Mouse (Mus musculus) CH12.LX (cell line): ENCODE measurements at regions not wholly inside any gene's neighbourhood (a gene's known extent, or its start where the extent isn't known, plus 50 kb on each side); places are given as distances from the start of the nearest gene placed in this dataset.

ENCODE experiments used
- DNase-seq: peaks from one replicate; pipeline ENCODE4 v3.0.0-alpha.2; 2013; ENCODE audit errors: extremely low read depth
- H3K27ac ChIP-seq: 2 replicates; pipeline ENCODE4 v1.5.1; 2012; ENCODE audit warnings: low read depth, mild to moderate bottlenecking, control low read depth, moderate library complexity; ENCODE audit not compliant: insufficient read depth
- H3K27me3 ChIP-seq: replicated peaks from 2 replicates; pipeline ENCODE3; 2012; ENCODE audit warnings: inconsistent platforms
- H3K36me3 ChIP-seq, 2 experiments: replicated peaks in 1 of 2; 2 replicates each; pipeline versions ENCODE3 to v1.6.1; 2012; ENCODE audit warnings: inconsistent platforms in 1 of 2, low read length in 1 of 2, mild to moderate bottlenecking in 1 of 2, mixed read lengths in 1 of 2, moderate library complexity in 1 of 2; ENCODE audit not compliant: control insufficient read depth in 1 of 2, insufficient read depth in 1 of 2
- H3K4me1 ChIP-seq, 2 experiments: 2 replicates each; pipeline ENCODE4 v1.6.1; 2012; ENCODE audit warnings: inconsistent platforms in 1 of 2, moderate library complexity in 1 of 2; ENCODE audit not compliant: insufficient read depth in 2 of 2, control insufficient read depth in 1 of 2
- H3K4me2 ChIP-seq: 2 replicates; pipeline ENCODE4 v1.6.1; 2012; ENCODE audit warnings: low read depth, mild to moderate bottlenecking, control low read depth; ENCODE audit not compliant: poor library complexity, insufficient read depth, severe bottlenecking
- H3K4me3 ChIP-seq, 3 experiments: fragments of 150-350 bp in 1 of 3; sonication (generic) in 1 of 3; replicated peaks in 1 of 3; 2 replicates each; pipeline versions ENCODE3 to v1.5.1; 2011 to 2012; ENCODE audit warnings: low read depth in 2 of 3, low read length in 2 of 3, mild to moderate bottlenecking in 2 of 3, moderate library complexity in 2 of 3, control low read depth in 1 of 3, improper control_type of control experiment in 1 of 3, inconsistent platforms in 1 of 3, mixed read lengths in 1 of 3; ENCODE audit not compliant: poor library complexity in 1 of 3
- H3K79me2 ChIP-seq: replicated peaks from 2 replicates; pipeline ENCODE4 v1.6.1; 2012; ENCODE audit warnings: mild to moderate bottlenecking, moderate library complexity; ENCODE audit not compliant: control insufficient read depth, poor library complexity, insufficient read depth, severe bottlenecking; ENCODE audit errors: extremely low read depth
- H3K9ac ChIP-seq: 2 replicates; pipeline ENCODE4 v1.6.1; 2012; ENCODE audit warnings: low read depth, mild to moderate bottlenecking, control low read depth, moderate library complexity; ENCODE audit not compliant: insufficient read depth
- H3K9me3 ChIP-seq: replicated peaks from 2 replicates; pipeline ENCODE3; 2012; ENCODE audit warnings: low read length, inconsistent platforms, mixed read lengths
- BHLHE40 ChIP-seq: IDR thresholded peaks from 2 replicates; pipeline ENCODE4 v1.6.1; 2011; ENCODE audit warnings: mild to moderate bottlenecking, low read depth, low read length, improper control_type of control experiment
- CHD1 ChIP-seq: IDR thresholded peaks from 2 replicates; pipeline ENCODE4 v1.6.1; 2012; ENCODE audit warnings: low read depth, low read length, improper control_type of control experiment, inconsistent platforms
- CHD2 ChIP-seq: IDR thresholded peaks from 2 replicates; pipeline ENCODE4 v1.6.1; 2011; ENCODE audit warnings: low read length, improper control_type of control experiment
- CTCF ChIP-seq, 2 experiments: IDR thresholded peaks in 1 of 2; conservative IDR thresholded peaks in 1 of 2; 2 replicates each; pipeline ENCODE4 v1.5.1; 2011 to 2012; ENCODE audit warnings: low read depth in 2 of 2, low read length in 2 of 2, improper control_type of control experiment in 1 of 2, inconsistent platforms in 1 of 2, mild to moderate bottlenecking in 1 of 2, moderate library complexity in 1 of 2
- E2F4 ChIP-seq: IDR thresholded peaks from 2 replicates; pipeline ENCODE4 v1.6.1; 2011; ENCODE audit warnings: low read depth, low read length, improper control_type of control experiment; ENCODE audit not compliant: insufficient replicate concordance
- ELF1 ChIP-seq: IDR thresholded peaks from 2 replicates; pipeline ENCODE4 v1.6.1; 2014; ENCODE audit warnings: low read depth, mild to moderate bottlenecking, inconsistent platforms, low read length, improper control_type of control experiment
- EP300 ChIP-seq: IDR thresholded peaks from 2 replicates; pipeline ENCODE4 v1.6.1; 2011; ENCODE audit warnings: low read length, improper control_type of control experiment
- ETS1 ChIP-seq: conservative IDR thresholded peaks from 2 replicates; pipeline ENCODE4 v1.6.1; 2012; ENCODE audit warnings: low read depth, mild to moderate bottlenecking, inconsistent platforms, low read length, improper control_type of control experiment, moderate library complexity
- GABPA ChIP-seq: IDR thresholded peaks from 2 replicates; pipeline ENCODE4 v1.6.1; 2012; ENCODE audit warnings: low read depth, low read length, improper control_type of control experiment, inconsistent platforms; ENCODE audit not compliant: insufficient replicate concordance
- IRF4 ChIP-seq: IDR thresholded peaks from 2 replicates; pipeline ENCODE4 v1.6.1; 2014; ENCODE audit warnings: low read depth, mild to moderate bottlenecking, inconsistent platforms, low read length, improper control_type of control experiment
- JUN ChIP-seq: IDR thresholded peaks from 2 replicates; pipeline ENCODE4 v1.6.1; 2011; ENCODE audit warnings: low read depth, mild to moderate bottlenecking, low read length, improper control_type of control experiment, moderate library complexity; ENCODE audit not compliant: insufficient read depth
- JUND ChIP-seq: conservative IDR thresholded peaks from 2 replicates; pipeline ENCODE4 v1.6.1; 2011; ENCODE audit warnings: low read depth, low read length, improper control_type of control experiment
- KAT2A ChIP-seq: IDR thresholded peaks from 2 replicates; pipeline ENCODE4 v1.6.1; 2012; ENCODE audit warnings: low read length, improper control_type of control experiment, inconsistent platforms; ENCODE audit not compliant: insufficient replicate concordance
- MAFK ChIP-seq: IDR thresholded peaks from 2 replicates; pipeline ENCODE4 v1.6.1; 2011; ENCODE audit warnings: low read length, improper control_type of control experiment; ENCODE audit not compliant: insufficient replicate concordance
- MAX ChIP-seq: IDR thresholded peaks from 2 replicates; pipeline ENCODE4 v1.6.1; 2011; ENCODE audit warnings: low read length, improper control_type of control experiment
- MAZ ChIP-seq: IDR thresholded peaks from 2 replicates; pipeline ENCODE4 v1.6.1; 2012; ENCODE audit warnings: low read depth, mild to moderate bottlenecking, inconsistent platforms, low read length, improper control_type of control experiment, moderate library complexity
- MEF2A ChIP-seq: IDR thresholded peaks from 2 replicates; pipeline ENCODE4 v1.6.1; 2014; ENCODE audit warnings: low read depth, mild to moderate bottlenecking, inconsistent platforms, low read length, improper control_type of control experiment, borderline replicate concordance
- MXI1 ChIP-seq: IDR thresholded peaks from 2 replicates; pipeline ENCODE4 v1.6.1; 2011; ENCODE audit warnings: mild to moderate bottlenecking, low read depth, low read length, improper control_type of control experiment
- MYC ChIP-seq: IDR thresholded peaks from 2 replicates; pipeline ENCODE4 v1.6.1; 2011; ENCODE audit warnings: low read depth, mild to moderate bottlenecking, improper control_type of control experiment, low read length
- NELFE ChIP-seq: IDR thresholded peaks from 2 replicates; pipeline ENCODE4 v1.6.1; 2011; ENCODE audit warnings: low read depth, low read length, improper control_type of control experiment
- PAX5 ChIP-seq: IDR thresholded peaks from 2 replicates; pipeline ENCODE4 v1.6.1; 2012; ENCODE audit warnings: low read length, inconsistent platforms, mixed read lengths
- POLR2A ChIP-seq: IDR thresholded peaks from 2 replicates; pipeline ENCODE4 v1.6.1; 2011; ENCODE audit warnings: low read depth, mild to moderate bottlenecking, improper control_type of control experiment, low read length
- POLR2AphosphoS2 ChIP-seq: IDR thresholded peaks from 2 replicates; pipeline ENCODE4 v1.6.1; 2011; ENCODE audit warnings: low read depth, low read length, improper control_type of control experiment
- RAD21 ChIP-seq: IDR thresholded peaks from 2 replicates; pipeline ENCODE4 v1.6.1; 2011; ENCODE audit warnings: low read depth, mild to moderate bottlenecking, low read length, improper control_type of control experiment, moderate library complexity
- RCOR1 ChIP-seq: conservative IDR thresholded peaks from 2 replicates; pipeline ENCODE4 v1.6.1; 2012; ENCODE audit warnings: low read depth, mild to moderate bottlenecking, inconsistent platforms, low read length, improper control_type of control experiment
- SIN3A ChIP-seq: IDR thresholded peaks from 2 replicates; pipeline ENCODE4 v1.6.1; 2012; ENCODE audit warnings: low read length, improper control_type of control experiment, inconsistent platforms
- SMC3 ChIP-seq: IDR thresholded peaks from 2 replicates; pipeline ENCODE4 v1.6.1; 2011; ENCODE audit warnings: low read depth, low read length, improper control_type of control experiment
- TBP ChIP-seq: conservative IDR thresholded peaks from 2 replicates; pipeline ENCODE4 v1.6.1; 2011; ENCODE audit warnings: low read depth, low read length, improper control_type of control experiment
- TCF12 ChIP-seq: IDR thresholded peaks from 2 replicates; pipeline ENCODE4 v1.6.1; 2014; ENCODE audit warnings: low read depth, mild to moderate bottlenecking, inconsistent platforms, low read length, improper control_type of control experiment
- UBTF ChIP-seq: IDR thresholded peaks from 2 replicates; pipeline ENCODE4 v1.6.1; 2012; ENCODE audit warnings: low read depth, mild to moderate bottlenecking, inconsistent platforms, low read length, improper control_type of control experiment, moderate library complexity
- USF1 ChIP-seq: IDR thresholded peaks from 2 replicates; pipeline ENCODE4 v1.6.1; 2014; ENCODE audit warnings: low read depth, mild to moderate bottlenecking, inconsistent platforms, low read length, improper control_type of control experiment
- USF2 ChIP-seq: conservative IDR thresholded peaks from 2 replicates; pipeline ENCODE4 v1.6.1; 2011; ENCODE audit warnings: low read depth, low read length, improper control_type of control experiment
- ZC3H11A ChIP-seq: IDR thresholded peaks from 2 replicates; pipeline ENCODE4 v1.6.1; 2012; ENCODE audit warnings: low read depth, mild to moderate bottlenecking, inconsistent platforms, low read length, improper control_type of control experiment
- ZKSCAN1 ChIP-seq: IDR thresholded peaks from 2 replicates; pipeline ENCODE4 v1.6.1; 2012; ENCODE audit warnings: low read depth, inconsistent platforms, low read length, improper control_type of control experiment, borderline replicate concordance
- ZMIZ1 ChIP-seq: IDR thresholded peaks from 2 replicates; pipeline ENCODE4 v1.6.1; 2012; ENCODE audit warnings: low read depth, mild to moderate bottlenecking, inconsistent platforms, low read length, improper control_type of control experiment
- ZNF384 ChIP-seq: IDR thresholded peaks from 2 replicates; pipeline ENCODE4 v1.6.1; 2012; ENCODE audit warnings: low read depth, low read length, improper control_type of control experiment, inconsistent platforms
- dilution Hi-C: fragments of 300-500 bp; cut with MboI; formaldehyde crosslinking; loops from 2 replicates; pipeline ENCODE4 v1.14.3; 2020; ENCODE audit warnings: low sequenced_read_pairs; ENCODE audit not compliant: extremely low pct_unique_long_range_greater_than_20kb, extremely low pct_ligation_motif_present
- in situ Hi-C: fragments of 300-500 bp; cut with MboI; formaldehyde crosslinking; loops from 3 replicates; pipeline ENCODE4 v1.14.3; 2019; ENCODE audit warnings: low sequenced_read_pairs, low pct_ligation_motif_present, low pct_unique_long_range_greater_than_20kb, mixed read lengths

DNA sequence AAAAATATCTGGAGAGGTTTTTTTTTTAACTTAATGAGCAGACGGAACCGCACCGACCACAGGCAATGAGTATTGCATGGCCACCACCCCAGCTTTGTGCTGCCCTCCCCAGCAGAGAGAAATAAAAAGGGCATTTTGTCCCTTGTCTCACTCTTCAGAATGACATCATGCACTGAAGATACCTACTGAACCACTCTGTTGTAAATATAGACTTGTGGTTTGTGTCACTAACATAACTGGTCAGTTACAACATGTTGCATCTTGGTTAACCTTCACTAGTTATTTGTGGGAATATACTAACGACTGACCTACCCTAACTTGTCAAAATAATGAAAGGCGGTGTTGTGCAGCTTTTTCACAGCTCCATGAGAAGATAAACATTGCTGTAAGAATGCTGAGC lies 537.5 kb downstream of the Nfib start:
- peak overlapping the region; percentile 15; the same call in 1 of the 2 replicates for H3K4me2 ChIP-seq
- H3K9ac ChIP-seq: 0 out of 2 replicates have a peak overlapping the region, but pooled peaks have one; percentile 17
- in situ Hi-C loops: no loop called here
- TF ChIP-seq ZMIZ1: no peak
- TF ChIP-seq ZNF384: peak; percentile 65
- no peak for TF ChIP-seq POLR2A
- peak; percentile 50; the same call in 1 of the 2 replicates for TF ChIP-seq IRF4
- TF ChIP-seq MYC: peak; percentile 54; the same call in 1 of the 2 replicates
- no peak for TF ChIP-seq PAX5
- no peak for TF ChIP-seq NELFE
- no peak for TF ChIP-seq CHD2
- no peak for TF ChIP-seq SIN3A
- no peak for TF ChIP-seq USF1
- TF ChIP-seq KAT2A: no peak
- TF ChIP-seq POLR2AphosphoS2: no peak
- no peak for TF ChIP-seq ZKSCAN1
- no peak for TF ChIP-seq USF2
- no peak for TF ChIP-seq UBTF
- TF ChIP-seq TBP: no peak
- peak; percentile 64 for TF ChIP-seq ETS1
- TF ChIP-seq MAZ: no peak
- no peak for TF ChIP-seq MXI1
- peak; percentile 23; the same call in 1 of the 2 replicates for TF ChIP-seq E2F4
- TF ChIP-seq SMC3: 0 out of 2 replicates have a peak, but pooled peaks have one; percentile 8
- peak; percentile 91 for TF ChIP-seq JUND
- peak; percentile 97 for TF ChIP-seq MEF2A
- peak; percentile 90 for TF ChIP-seq JUN
- TF ChIP-seq EP300: peak; percentile 77
- TF ChIP-seq GABPA: no peak
- no peak for TF ChIP-seq RCOR1
- 0 out of 2 replicates have a peak, but pooled peaks have one; percentile 21 for TF ChIP-seq MAFK
- TF ChIP-seq RAD21: no peak
- TF ChIP-seq ZC3H11A: no peak
- no peak for TF ChIP-seq CTCF (conservative IDR thresholded peaks at IDR 0.05 in 1 of 2, IDR thresholded peaks at IDR 0.05 in 1 of 2; ENCODE audit: low read depth in 2 of 2, low read length in 2 of 2)
- TF ChIP-seq TCF12: 0 out of 2 replicates have a peak, but pooled peaks have one; percentile 29
- TF ChIP-seq MAX: no peak
- no peak for TF ChIP-seq ELF1
- no peak for TF ChIP-seq CHD1
- peak; percentile 54 for TF ChIP-seq BHLHE40
- dilution Hi-C loops: no loop called here
- no peaks in the 10 kb centered on the region for H3K79me2 ChIP-seq
- H3K4me1 ChIP-seq: peaks cover 20 to 47% of the 10 kb centered on the region in 2 experiments
- H3K27me3 ChIP-seq: no peaks in the 10 kb centered on the region
- H3K27ac ChIP-seq: peak overlapping the region; percentile 53
- DNase-seq: no peak
- no peak overlapping the region for H3K4me3 ChIP-seq
- H3K36me3 ChIP-seq: no peaks in the 10 kb centered on the region
- H3K9me3 ChIP-seq: no peaks in the 10 kb centered on the region
